Mouse (Mus musculus): ENCODE data around the gene Cga. TPM values are rescaled to one million over a fixed set of nuclear protein-coding genes. Genes with fewer than 3 reads are reported as not detected.
"Not testable (repeated sequence)": the region's sequence is repeated elsewhere in the genome, so short reads cannot be mapped to it uniquely, and the experiment has no call there.

Gene Cga
- polyA plus RNA-seq, 1 experiment from 2014 or later, result not detected

- ChIA-PET POLR2A (no interaction called here), CTCF (no interaction called here)
- in situ Hi-C loops (cut with MboI; ENCODE audit: low pct_unique_long_range_greater_than_20kb), result loop anchor here (25.0 kb wide), 1 partner anchor 230 kb away; the partner anchor contains the start of gene Slc35a1
- no peak for DNase-seq (ENCODE audit: low read depth, low spot score)
- ATAC-seq, result no peak
- H3K27me3 ChIP-seq, result peaks cover 5% of the 10 kb centered on the region
- TF ChIP-seq CTCF (IDR thresholded peaks at IDR 0.05), result no peak
These were observed 23.8 kb downstream of the Cga start for GRCm38 (mm10) chr4:34917400-34917799.

- in situ Hi-C loops (cut with MboI; ENCODE audit: low pct_unique_long_range_greater_than_20kb), result loop anchor here (25.0 kb wide), 1 partner anchor 235 kb away; the partner anchor contains the start of gene Slc35a1
- ATAC-seq (peak; percentile 62), DNase-seq (ENCODE audit: low read depth, low spot score) (peak; percentile 6)
- ChIA-PET CTCF (interaction anchor here (1.0 to 1.4 kb wide), 4 partner anchors 10 to 137 kb away, joined by 3 to 4 read pairs (median 3); no protein-coding TSS in a partner anchor), POLR2A (no interaction called here)
- TF ChIP-seq CTCF (IDR thresholded peaks at IDR 0.05), result peak; percentile 82
- H3K27me3 ChIP-seq, result no peaks in the 10 kb centered on the region
These were observed 28.7 kb downstream of the Cga start for GRCm38 (mm10) chr4:34922177-34922870.

DNA sequence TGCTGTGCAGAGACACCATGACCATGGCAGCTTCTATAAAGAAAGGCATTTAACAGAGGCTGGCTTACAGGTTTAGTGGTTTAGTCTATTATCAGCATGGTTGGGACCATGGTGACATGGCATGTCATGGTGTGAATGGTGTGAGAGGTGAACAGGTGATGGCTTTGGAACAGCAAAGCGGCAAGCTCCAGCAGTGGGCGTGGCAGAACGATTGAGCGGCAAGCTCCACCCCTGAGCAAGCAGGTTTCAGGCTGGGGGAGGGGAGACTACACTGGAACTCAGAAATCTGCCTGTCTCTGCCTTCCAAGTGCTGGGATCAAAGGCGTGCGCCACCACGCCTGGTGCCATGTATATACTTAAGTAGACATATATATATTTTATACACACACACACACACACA is 34.8 kb downstream of the Cga start:
- CTCF ChIA-PET; POLR2A ChIA-PET; ATAC-seq; in situ Hi-C loops (cut with MboI; ENCODE audit: low pct_unique_long_range_greater_than_20kb); H3K27me3 ChIP-seq; DNase-seq (ENCODE audit: low read depth, low spot score): not testable (repeated sequence)

DNA sequence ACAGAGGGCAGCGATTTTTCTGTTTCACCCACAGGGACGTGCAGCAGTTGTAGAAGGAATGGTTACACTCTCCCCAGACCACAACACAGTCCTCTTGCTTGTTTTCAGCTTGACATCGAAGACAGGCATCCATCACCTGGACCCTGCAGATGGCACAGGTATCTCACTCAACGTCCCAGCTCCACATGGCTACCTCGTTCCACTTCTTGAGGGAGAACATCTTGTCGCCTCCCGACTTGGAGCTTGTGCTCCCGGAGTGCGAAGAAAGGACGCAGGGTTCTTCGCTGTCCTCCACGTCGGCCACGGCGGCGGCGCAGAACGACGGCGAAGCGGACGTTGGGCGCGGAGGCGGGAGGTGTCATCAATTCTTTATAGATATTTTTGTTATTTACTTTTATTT is 47.5 kb downstream of the Cga start:
- in situ Hi-C loops (cut with MboI; ENCODE audit: low pct_unique_long_range_greater_than_20kb), result no loop called here
- H3K27me3 ChIP-seq, result peaks cover 2% of the 10 kb centered on the region
- ChIA-PET POLR2A (no interaction called here), CTCF (no interaction called here)
- no peak for TF ChIP-seq CTCF (IDR thresholded peaks at IDR 0.05)
- DNase-seq (ENCODE audit: low read depth, low spot score) (no peak), ATAC-seq (no peak)

DNA sequence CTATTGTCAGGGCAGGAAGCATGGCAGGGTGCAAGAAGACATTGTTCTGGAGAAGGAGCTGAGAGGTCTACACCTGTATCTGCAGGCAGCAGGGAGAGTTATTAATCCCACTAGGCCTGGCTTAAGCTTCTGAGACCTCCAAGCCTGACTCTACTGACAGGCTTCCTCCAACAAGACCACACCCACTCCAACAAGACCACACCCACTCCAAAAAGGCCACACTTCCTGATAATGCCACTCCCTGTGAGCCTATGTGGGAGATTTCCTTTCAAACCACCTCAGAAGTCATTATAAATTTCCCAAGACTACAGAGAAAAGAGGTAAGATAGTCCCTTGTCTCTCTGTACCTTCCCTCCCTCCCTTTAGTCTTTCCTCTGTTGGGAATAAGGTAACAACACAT is 53.6 kb downstream of the Cga start:
- TF ChIP-seq CTCF (IDR thresholded peaks at IDR 0.05), result no peak
- ChIA-PET CTCF (no interaction called here), POLR2A (no interaction called here)
- DNase-seq (ENCODE audit: low read depth, low spot score) (no peak), ATAC-seq (no peak)
- H3K27me3 ChIP-seq, result no peaks in the 10 kb centered on the region
- in situ Hi-C loops (cut with MboI; ENCODE audit: low pct_unique_long_range_greater_than_20kb), result no loop called here

DNA sequence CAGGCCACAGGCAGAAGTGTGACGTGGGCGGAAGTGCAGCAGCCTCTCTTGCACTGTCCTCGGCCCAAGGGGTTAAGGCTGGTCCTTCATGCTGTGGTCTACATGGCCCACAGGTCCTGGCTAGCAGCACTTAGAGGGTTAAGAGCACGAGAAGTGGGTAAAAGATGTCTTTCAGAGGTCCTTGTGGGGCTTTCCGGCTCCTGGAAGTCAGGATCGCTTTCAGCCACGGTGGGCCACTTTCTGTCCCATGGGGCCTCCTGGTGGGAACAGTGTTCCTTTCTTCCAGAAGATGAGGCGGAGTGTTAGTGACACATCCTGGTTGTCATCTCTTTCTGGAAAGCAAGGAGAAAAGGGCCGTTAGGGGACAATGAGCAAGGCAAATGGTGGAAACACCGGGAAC is 60.1 kb downstream of the Cga start:
- CTCF ChIA-PET, result no interaction called here
- DNase-seq (ENCODE audit: low read depth, low spot score), result no peak
- TF ChIP-seq CTCF (IDR thresholded peaks at IDR 0.05), result no peak
- no peak for ATAC-seq
- POLR2A ChIA-PET, result no interaction called here
- in situ Hi-C loops (cut with MboI; ENCODE audit: low pct_unique_long_range_greater_than_20kb), result no loop called here
- no peaks in the 10 kb centered on the region for H3K27me3 ChIP-seq

Other genes starting within 250 kb of the Cga start
- 20.6 TPM for gene Slc35a1, start 206.3 kb upstream of the Cga start, polyA plus RNA-seq (2021)
- gene Cfap206, start 163.6 kb upstream of the Cga start, polyA plus RNA-seq (2021), result 0.12 TPM
- not detected for gene Gm136, start 137.5 kb upstream of the Cga start, polyA plus RNA-seq (2021)
- 18.7 TPM for gene Smim8, start 115.4 kb upstream of the Cga start, polyA plus RNA-seq (2021)
- gene Zfp292, start 10.8 kb upstream of the Cga start, polyA plus RNA-seq (2021), result 10.7 TPM

All from Patski (cell line).